Mouse (Mus musculus): ENCODE results near the gene Shroom2. TPM values are rescaled to one million over a fixed set of nuclear protein-coding genes. Genes with fewer than 3 reads are reported as not detected.

The Shroom2 gene
- polyA plus RNA-seq (2012; rRNA removed): 11.0 and 13.9 TPM in 2 replicates

DNA sequence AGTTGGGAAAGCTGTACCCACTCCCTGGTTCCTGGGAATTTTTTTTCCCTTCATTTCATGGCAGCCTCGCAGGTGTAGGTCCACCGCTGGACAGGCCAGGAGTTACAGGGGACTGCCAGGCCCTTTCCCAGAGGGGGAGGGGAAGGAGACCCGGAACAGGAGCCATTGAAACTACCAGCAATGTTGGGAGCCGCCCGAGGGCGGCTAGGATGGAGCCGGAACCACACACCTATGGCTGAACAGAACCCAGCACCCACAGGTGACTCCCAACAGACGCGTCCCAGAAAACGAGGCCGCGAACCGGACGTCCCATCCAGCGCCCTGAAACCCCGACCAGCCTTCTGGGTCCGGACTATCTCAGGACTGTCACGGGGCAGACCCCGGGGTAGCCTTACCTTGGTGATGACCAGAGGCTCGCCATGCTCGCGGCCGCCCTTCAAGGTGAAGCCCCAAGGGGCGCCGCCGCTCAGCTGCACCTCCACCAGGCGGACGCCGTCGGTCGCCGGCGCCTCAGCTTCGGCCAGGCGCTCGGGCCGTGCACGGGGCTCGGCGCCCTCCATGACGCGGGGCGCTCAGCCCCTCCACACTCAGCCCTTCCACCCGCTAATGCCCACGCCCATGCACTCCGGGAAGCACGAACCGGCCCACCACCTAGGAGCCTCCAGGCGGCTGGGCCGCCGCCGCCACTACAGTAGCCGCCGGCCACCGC, at the start of gene Shroom2:
Gene Shroom2 (minus strand): TSS at position 575 of the 709 bp plus-strand sequence.

DNA sequence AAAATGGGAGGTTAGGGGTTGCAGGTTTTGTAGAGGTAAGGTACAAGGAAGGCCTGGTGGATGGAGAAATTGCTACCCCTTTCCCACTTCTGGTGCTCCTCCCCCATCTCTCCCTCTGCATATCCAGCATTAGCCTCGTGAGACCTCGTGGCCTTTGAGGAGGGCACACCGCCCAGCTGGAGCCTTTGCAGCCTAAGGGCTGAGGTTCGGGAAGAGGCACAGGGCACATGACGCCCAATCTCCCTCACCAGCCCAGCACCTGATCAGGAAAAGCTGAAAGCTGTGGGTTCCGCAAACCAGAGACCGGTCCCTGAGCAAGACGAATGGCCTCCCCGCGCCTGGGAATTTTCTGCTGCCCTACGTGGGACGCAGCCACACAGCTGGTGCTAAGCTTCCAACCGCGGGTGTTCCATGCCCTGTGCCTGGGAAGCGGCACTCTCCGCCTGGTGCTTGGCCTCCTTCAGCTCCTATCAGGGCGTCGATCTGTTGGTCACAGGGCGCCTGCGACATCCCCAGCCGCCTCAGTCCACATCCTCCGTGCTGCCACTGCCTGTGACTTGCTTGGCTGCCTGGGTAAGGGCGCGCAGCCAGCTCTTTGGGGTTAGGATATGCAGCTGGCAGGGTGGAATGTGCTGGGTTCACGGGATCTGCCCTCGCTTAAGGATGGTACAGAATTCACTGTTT, 12.6 kb upstream of the Shroom2 start, which contains the start of gene Gpr143:
Gene Gpr143 (plus strand): TSS at position 202 of the 684 bp plus-strand sequence.

DNA sequence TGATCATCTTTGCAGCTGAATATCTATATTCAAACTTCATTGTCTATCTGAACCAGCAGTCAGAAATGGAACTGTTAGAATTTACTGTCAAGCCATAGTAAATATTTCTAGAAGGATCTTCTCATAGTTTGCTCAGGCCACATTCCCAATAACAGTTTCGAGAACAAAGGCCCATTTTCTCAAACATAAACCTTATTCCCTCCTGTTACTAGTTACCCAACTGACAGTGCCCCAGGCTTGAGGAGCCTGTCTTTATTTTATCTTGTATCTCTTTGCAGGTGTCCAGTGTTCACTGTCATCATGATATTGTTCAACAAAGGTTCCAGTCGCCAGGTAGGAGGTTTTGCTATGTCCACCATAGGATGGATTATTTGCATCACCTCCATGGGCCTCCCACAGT, 206.2 kb downstream of the Shroom2 start, which contains the start of gene Cldn34a:
Gene Cldn34a (plus strand): TSS at position 301 of the 400 bp plus-strand sequence.

Other genes starting within 250 kb of the Shroom2 start
- gene Cldn34a, start 206.1 kb downstream of the Shroom2 start, polyA plus RNA-seq (2012; rRNA removed): not detected in 2 replicates
- gene Gpr143, start 12.5 kb upstream of the Shroom2 start, polyA plus RNA-seq (2012; rRNA removed): 1.2 and 1.6 TPM in 2 replicates
- 0.55 and 0.58 TPM in 2 replicates for gene Usp51, start 237.0 kb upstream of the Shroom2 start, polyA plus RNA-seq (2012; rRNA removed)